Mouse (Mus musculus) stomach, embryonic 14.5 days (tissue): Measurements from ENCODE around the gene Parp8. TPM values are rescaled to one million over a fixed set of nuclear protein-coding genes. Genes with fewer than 3 reads are reported as not detected.

Source experiments
- ATAC-seq: fragments of 200-750 bp; cut with Nextera tagmentation; 2 replicates; pipeline ENCODE4 v1.8.0; 2017; ENCODE audit warnings: low read depth, moderate TSS enrichment; ENCODE audit not compliant: insufficient number of reproducible peaks, insufficient read depth, low FRiP score
- H3K27ac ChIP-seq: fragments of 300-500 bp; sonication (generic); 2 replicates; pipeline ENCODE4 v1.5.1; 2014; ENCODE audit warnings: mild to moderate bottlenecking, low read length, moderate library complexity, mixed read lengths
- H3K27me3 ChIP-seq: fragments of 300-500 bp; sonication (generic); 2 replicates; pipeline ENCODE4 v1.6.1; 2014; ENCODE audit warnings: low read length, control low read depth, mixed read lengths; ENCODE audit not compliant: control insufficient read depth, insufficient read depth
- H3K36me3 ChIP-seq: fragments of 300-500 bp; sonication (generic); 2 replicates; pipeline ENCODE4 v1.6.1; 2014; ENCODE audit warnings: mild to moderate bottlenecking, control low read depth, low read length, moderate library complexity, mixed read lengths; ENCODE audit not compliant: control insufficient read depth, insufficient read depth
- H3K4me1 ChIP-seq: fragments of 300-500 bp; sonication (generic); 2 replicates; pipeline ENCODE4 v1.6.1; 2014; ENCODE audit warnings: low read length, control low read depth, mixed read lengths; ENCODE audit not compliant: control insufficient read depth, insufficient read depth
- H3K4me2 ChIP-seq: fragments of 300-500 bp; sonication (generic); replicated peaks from 2 replicates; pipeline ENCODE4 v1.6.1; 2014; ENCODE audit warnings: low read depth, low read length, control low read depth
- H3K4me3 ChIP-seq: fragments of 300-500 bp; sonication (generic); 2 replicates; pipeline ENCODE4 v1.5.1; 2014; ENCODE audit warnings: low read depth, low read length, control low read depth
- H3K9ac ChIP-seq: fragments of 300-500 bp; sonication (generic); replicated peaks from 2 replicates; pipeline ENCODE4 v1.6.1; 2014; ENCODE audit warnings: low read depth, mild to moderate bottlenecking, control low read depth, low read length, moderate library complexity, mixed read lengths
- H3K9me3 ChIP-seq: fragments of 300-500 bp; sonication (generic); 2 replicates; pipeline ENCODE4 v1.6.1; 2016; ENCODE audit warnings: low read depth, low read length, control low read depth; ENCODE audit not compliant: control insufficient read depth
- WGBS: fragments of 180-500 bp; shearing (Covaris S2); extraction: QIAGEN DNeasy Blood & Tissue Kit; methylation state at CpG from one replicate; pipeline ENCODE4 v1.1.7; 2014; 5-methylcytosine and 5-hydroxymethylcytosine counted together
- polyA plus RNA-seq: library from polyadenylated mRNA; unstranded; fragments of >200 nt; fragmentation: Nextera tagmentation; extraction: Ambion mirVana; gene quantifications from 2 replicates; pipeline ENCODE4 v1.2.1, GENCODE M21; 2014

The Parp8 gene
- polyA plus RNA-seq, 1 experiment from 2014 or later = 25.8 TPM

DNA sequence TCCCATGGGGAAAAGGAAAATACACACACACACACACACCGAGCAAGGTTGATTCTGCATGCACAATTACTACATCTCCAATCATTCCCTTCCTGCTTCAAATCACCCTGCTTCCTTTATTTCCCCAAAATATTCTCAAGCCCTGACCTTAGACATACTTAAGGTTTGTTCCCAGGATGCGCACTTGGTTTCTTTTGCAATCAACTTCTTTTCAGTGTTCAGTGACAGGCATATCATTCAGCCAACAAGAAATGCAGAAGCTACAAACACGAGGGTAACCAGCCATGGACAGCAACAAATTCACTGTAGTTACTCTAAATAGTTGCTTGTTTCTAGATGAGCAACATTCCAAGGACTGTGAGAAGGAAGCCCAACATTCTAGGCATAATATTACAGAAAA is 38.1 kb downstream of the Parp8 start:
- Histone ChIP-seq H3K4me2 (no peak overlapping the region), H3K9me3 (no peaks in the 10 kb centered on the region), H3K4me3 (no peak overlapping the region), H3K36me3 (no peaks in the 10 kb centered on the region), H3K9ac (no peak overlapping the region), H3K4me1 (no peaks in the 10 kb centered on the region), H3K27ac (no peak overlapping the region), H3K27me3 (no peaks in the 10 kb centered on the region)
- ATAC-seq = no peak
- WGBS = 84% methylated on average over 3 of the region's 3 CpGs

DNA sequence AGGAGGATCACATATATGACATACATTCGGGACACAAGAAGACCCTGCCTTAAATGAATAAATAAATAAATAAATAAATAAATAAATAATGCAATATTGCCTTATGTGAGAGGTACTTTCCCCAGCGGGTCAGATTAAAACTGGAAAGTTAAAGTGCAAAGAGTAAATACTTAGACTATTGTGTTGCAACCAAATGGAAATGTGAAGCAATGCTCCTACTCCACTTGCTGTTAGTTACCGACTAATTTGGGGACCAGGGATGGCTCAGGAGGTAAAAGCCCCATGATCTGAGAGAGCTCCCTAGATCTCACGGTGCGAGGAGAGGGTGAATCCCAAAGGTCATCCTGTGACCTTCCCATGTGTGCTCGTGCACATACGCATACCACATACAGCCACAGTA is 38.7 kb downstream of the Parp8 start:
- Histone ChIP-seq H3K9ac (no peak overlapping the region), H3K4me2 (no peak overlapping the region), H3K36me3 (no peaks in the 10 kb centered on the region), H3K9me3 (no peaks in the 10 kb centered on the region), H3K4me3 (no peak overlapping the region), H3K4me1 (no peaks in the 10 kb centered on the region), H3K27me3 (no peaks in the 10 kb centered on the region), H3K27ac (no peak overlapping the region)
- 93% methylated on average over 7 of the region's 7 CpGs for WGBS
- ATAC-seq = no peak

DNA sequence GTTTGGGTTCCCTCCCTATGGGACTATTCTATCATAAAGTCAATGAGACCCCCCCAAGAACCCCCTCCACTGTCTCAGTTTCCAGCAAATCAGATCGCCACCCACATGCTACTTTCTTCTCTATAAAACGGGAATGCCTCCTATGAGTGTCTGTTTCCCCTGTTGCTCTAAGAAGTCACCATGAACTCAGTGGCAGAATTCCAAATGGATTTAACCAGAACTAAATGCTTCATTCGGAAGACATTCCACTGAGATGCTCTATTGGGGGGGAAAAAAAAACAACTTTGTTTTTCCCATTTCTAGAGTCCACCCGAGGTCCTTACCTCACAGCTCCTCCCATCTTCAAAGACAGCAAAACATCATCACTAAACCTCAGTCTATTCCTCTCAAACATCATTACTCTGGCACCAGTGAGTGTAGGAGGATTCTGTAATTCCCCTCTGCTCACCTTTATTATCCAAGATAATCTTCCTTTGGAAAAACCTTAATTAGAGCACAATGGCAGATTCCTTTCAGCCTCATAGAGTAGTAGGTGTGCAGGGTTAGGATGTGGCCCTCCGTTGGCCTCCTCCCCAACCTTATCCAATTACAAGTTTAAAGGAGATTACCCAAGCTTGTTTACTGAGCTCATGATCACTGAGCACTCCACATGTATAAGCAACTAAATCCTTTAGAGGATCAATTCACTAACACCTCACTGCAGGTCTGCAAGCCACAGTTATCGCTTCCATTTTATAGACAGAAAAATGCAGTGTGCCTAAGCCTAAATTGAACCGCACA is 51.1 kb downstream of the Parp8 start:
- Histone ChIP-seq H3K27ac (no peak overlapping the region), H3K4me3 (no peak overlapping the region), H3K9ac (no peak overlapping the region), H3K4me2 (no peak overlapping the region), H3K27me3 (no peaks in the 10 kb centered on the region), H3K4me1 (no peaks in the 10 kb centered on the region), H3K9me3 (no peaks in the 10 kb centered on the region), H3K36me3 (no peaks in the 10 kb centered on the region)
- 84% methylated on average over 7 of the region's 7 CpGs for WGBS
- no peak for ATAC-seq

DNA sequence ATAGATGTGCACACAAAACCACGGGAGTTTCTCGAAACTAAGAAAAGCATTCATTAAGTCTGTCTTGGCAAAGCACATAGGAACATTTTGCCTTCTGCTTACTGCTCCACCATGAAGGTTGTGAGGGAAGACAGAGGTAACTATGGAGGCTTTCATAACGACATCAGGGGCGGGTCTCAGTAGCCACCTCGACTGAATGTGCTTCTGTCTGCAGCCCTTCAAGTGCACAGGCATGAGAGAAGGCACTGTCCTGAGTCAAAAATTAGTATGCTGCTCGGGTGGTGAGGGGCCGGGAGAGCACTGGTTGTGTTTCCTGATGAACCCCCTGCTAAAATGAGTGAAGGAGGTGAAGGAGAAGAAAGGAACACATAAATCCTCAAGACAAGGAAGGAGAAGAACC is 51.8 kb downstream of the Parp8 start:
- H3K27ac ChIP-seq = no peak overlapping the region
- 79% methylated on average over 7 of the region's 7 CpGs for WGBS

DNA sequence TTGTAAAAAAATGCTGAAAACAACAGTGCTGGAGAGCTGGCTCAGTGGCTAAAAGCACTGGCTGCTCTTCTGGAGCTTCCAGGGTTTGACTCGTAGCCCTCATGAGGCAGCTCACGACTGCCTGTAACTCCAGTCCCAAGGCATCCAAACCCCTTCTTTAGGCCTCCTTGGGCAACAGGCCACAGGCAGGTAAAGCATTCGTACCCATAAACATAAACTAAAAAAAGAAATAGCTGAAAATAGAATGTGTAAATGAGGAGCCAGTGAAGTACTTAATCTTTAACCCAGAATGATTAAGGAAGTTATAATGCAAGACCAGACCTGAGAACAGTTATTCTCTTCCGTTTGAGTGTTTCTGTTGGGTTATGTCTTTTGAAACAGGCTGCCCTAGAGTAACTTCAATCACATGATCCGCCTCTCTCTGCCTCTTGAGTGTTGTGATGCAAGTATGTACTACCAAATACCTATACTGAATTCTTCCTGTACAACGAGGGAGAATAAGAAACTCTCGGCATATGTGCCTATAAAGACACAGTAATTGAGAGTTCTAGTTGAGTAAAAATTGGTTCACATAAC is 53.2 kb downstream of the Parp8 start:
- no peaks in the 10 kb centered on the region for H3K4me1 ChIP-seq
- H3K4me2 ChIP-seq = no peak overlapping the region
- no peak overlapping the region for H3K27ac ChIP-seq
- H3K36me3 ChIP-seq = no peaks in the 10 kb centered on the region
- ATAC-seq = no peak
- H3K4me3 ChIP-seq = no peak overlapping the region
- no peaks in the 10 kb centered on the region for H3K9me3 ChIP-seq
- no peak overlapping the region for H3K9ac ChIP-seq
- 86% methylated on average over 7 of the region's 7 CpGs for WGBS
- no peaks in the 10 kb centered on the region for H3K27me3 ChIP-seq

More for the DNA sequence above, 51.8 kb downstream of the Parp8 start:
- no peaks in the 10 kb centered on the region for H3K27me3 ChIP-seq
- no peaks in the 10 kb centered on the region for H3K9me3 ChIP-seq
- ATAC-seq = no peak
- H3K4me2 ChIP-seq = no peak overlapping the region
- no peaks in the 10 kb centered on the region for H3K4me1 ChIP-seq
- no peak overlapping the region for H3K9ac ChIP-seq
- no peaks in the 10 kb centered on the region for H3K36me3 ChIP-seq
- no peak overlapping the region for H3K4me3 ChIP-seq

DNA sequence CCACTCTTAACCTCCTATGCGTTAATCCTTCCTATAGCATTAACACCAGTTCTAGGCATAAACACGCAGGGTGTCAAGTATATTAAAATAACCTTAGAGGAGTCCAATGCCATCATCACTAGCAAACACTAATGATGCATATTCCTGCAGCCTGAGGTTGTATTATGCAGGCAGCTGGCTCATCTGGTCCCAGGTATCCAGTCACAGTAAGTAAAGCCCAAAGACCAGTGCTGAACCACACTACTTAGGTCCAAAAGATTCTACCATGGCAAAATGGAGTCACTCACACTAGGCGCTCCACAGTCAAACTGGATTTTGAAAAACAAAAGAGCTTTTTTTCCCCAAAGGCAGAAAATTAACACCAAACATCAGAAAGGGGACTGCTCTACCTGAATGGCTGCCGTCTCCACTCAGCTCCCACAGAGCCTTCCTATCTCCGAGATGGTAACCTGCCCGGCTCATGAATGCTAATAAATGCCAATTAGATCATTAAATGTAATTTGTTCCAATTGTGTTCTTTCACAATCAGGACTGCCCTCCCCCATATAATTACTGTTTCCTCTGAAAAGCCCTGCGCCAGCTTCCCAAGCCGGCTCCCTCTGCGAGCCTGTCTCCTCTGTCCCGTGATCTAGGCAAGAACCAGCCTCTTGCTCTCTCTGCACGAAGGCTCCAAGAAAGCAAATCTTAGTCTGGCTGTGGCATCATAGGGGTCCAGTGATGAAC is 54.5 kb downstream of the Parp8 start:
- no peak overlapping the region for H3K27ac ChIP-seq
- H3K27me3 ChIP-seq = no peaks in the 10 kb centered on the region
- H3K4me3 ChIP-seq = no peak overlapping the region
- H3K4me1 ChIP-seq = no peaks in the 10 kb centered on the region
- H3K36me3 ChIP-seq = no peaks in the 10 kb centered on the region
- no peak overlapping the region for H3K9ac ChIP-seq
- no peak overlapping the region for H3K4me2 ChIP-seq
- no peaks in the 10 kb centered on the region for H3K9me3 ChIP-seq
- no peak for ATAC-seq
- WGBS = 86% methylated on average over 11 of the region's 11 CpGs

DNA sequence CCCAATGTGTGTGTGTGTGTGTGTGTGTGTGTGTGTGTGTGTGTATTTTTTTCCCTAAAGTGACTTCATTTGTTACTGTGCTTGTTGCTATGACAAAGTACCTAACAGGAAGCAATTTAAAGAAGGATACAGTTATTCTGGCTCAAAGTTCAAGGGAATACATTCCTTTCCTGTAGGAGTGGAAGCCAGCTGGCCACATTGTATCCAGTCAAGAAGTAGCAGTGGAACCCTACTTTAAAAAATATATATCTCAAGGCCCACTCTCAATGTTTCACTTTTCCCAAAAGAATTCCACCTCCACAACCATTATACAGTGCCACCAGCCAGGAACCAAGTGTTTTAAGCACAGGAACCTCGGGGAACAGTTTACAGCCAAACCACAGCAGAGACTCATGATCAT is 55.7 kb downstream of the Parp8 start:
- WGBS = 87% methylated on average over 1 of the region's 1 CpGs
- H3K4me3 ChIP-seq = no peak overlapping the region
- ATAC-seq = no peak

DNA sequence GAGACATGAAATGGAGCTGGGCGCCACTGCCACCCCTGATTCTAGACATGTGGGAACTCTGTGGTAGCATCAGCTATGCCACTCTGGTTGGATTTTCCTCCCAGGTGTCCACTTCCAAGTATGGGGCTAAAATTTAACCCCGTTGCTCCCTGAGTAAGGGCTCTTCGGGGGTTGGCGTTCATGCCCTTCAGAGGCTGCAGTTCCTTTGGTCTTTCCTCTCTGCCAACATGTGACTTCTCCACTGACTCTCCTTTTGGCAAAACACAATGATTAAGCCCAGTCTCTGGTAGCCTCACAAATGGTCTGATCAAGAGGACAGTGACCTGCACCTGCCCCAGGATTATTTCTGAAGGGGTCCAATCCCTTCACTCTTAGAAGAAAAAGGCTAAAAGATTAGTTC is 56.4 kb downstream of the Parp8 start:
- Histone ChIP-seq H3K9me3 (no peaks in the 10 kb centered on the region), H3K27ac (no peak overlapping the region), H3K4me2 (no peak overlapping the region), H3K4me3 (no peak overlapping the region), H3K27me3 (no peaks in the 10 kb centered on the region), H3K9ac (no peak overlapping the region), H3K36me3 (no peaks in the 10 kb centered on the region), H3K4me1 (no peaks in the 10 kb centered on the region)
- 93% methylated on average over 4 of the region's 4 CpGs for WGBS
- ATAC-seq = no peak

More for the DNA sequence above, 55.7 kb downstream of the Parp8 start:
- no peaks in the 10 kb centered on the region for H3K9me3 ChIP-seq
- H3K4me1 ChIP-seq = no peaks in the 10 kb centered on the region
- H3K27me3 ChIP-seq = no peaks in the 10 kb centered on the region
- H3K4me2 ChIP-seq = no peak overlapping the region
- H3K36me3 ChIP-seq = no peaks in the 10 kb centered on the region
- H3K9ac ChIP-seq = no peak overlapping the region
- H3K27ac ChIP-seq = no peak overlapping the region
